Mouse (Mus musculus) bone marrow macrophage, adult 2 months (primary cell): Measurements from ENCODE around the gene Imp4. TPM values are rescaled to one million over a fixed set of nuclear protein-coding genes. Genes with fewer than 3 reads are reported as not detected.
"Not testable (repeated sequence)": the region's sequence is repeated elsewhere in the genome, so short reads cannot be mapped to it uniquely, and the experiment has no call there.

ENCODE experiments used
- H3K27ac ChIP-seq: 2 replicates; pipeline ENCODE4 v1.5.1; 2012; ENCODE audit warnings: low read depth, low read length; ENCODE audit not compliant: insufficient read depth
- H3K4me1 ChIP-seq: 2 replicates; pipeline ENCODE4 v1.6.1; 2012; ENCODE audit warnings: low read length; ENCODE audit not compliant: control insufficient read depth, insufficient read depth
- H3K4me3 ChIP-seq: 2 replicates; pipeline ENCODE4 v1.5.1; 2012; ENCODE audit warnings: mild to moderate bottlenecking, low read length, moderate library complexity; ENCODE audit not compliant: insufficient read depth
- CTCF ChIP-seq: IDR thresholded peaks from 2 replicates; pipeline ENCODE4 v1.5.1; 2012; ENCODE audit warnings: low read depth, mild to moderate bottlenecking, low read length, moderate library complexity
- POLR2A ChIP-seq: IDR thresholded peaks from 2 replicates; pipeline ENCODE4 v1.6.1; 2012; ENCODE audit warnings: mild to moderate bottlenecking, low read depth, low read length, borderline replicate concordance
- polyA plus RNA-seq: library from polyadenylated mRNA; stranded (reverse); fragments of >200 nt; gene quantifications from 2 replicates; pipeline ENCODE4 v1.2.4, GENCODE M21; 2012; ENCODE audit not compliant: missing spikeins, insufficient read depth, insufficient read length

Gene Imp4
- polyA plus RNA-seq, 1 experiment, result 40.9 TPM

- Histone ChIP-seq H3K4me3 (peak overlapping the region; percentile 66), H3K27ac (peak overlapping the region; percentile 85), H3K4me1 (peaks cover 11% of the 10 kb centered on the region)
- TF ChIP-seq POLR2A, result no peak
- no peak for TF ChIP-seq CTCF
Observed at GRCm38 (mm10) chr1:34433891-34434521, 5.6 kb upstream of the Imp4 start.

GRCm38 (mm10) chr1:34434660-34435160 is 4.9 kb upstream of the Imp4 start:
- H3K27ac ChIP-seq, result peak overlapping the region; percentile 80
- TF ChIP-seq CTCF, result no peak
- TF ChIP-seq POLR2A, result no peak
- H3K4me1 ChIP-seq, result peaks cover 11% of the 10 kb centered on the region
- H3K4me3 ChIP-seq, result peak overlapping the region; percentile 66

- no peak for TF ChIP-seq CTCF
- no peak for TF ChIP-seq POLR2A
Observed at GRCm38 (mm10) chr1:34435371-34436120, 4.1 kb upstream of the Imp4 start.

GRCm38 (mm10) chr1:34436374-34436773 is 3.3 kb upstream of the Imp4 start:
- Histone ChIP-seq H3K4me3 (no peak overlapping the region), H3K27ac (no peak overlapping the region), H3K4me1 (peaks cover 13% of the 10 kb centered on the region)
- TF ChIP-seq POLR2A (no peak), CTCF (no peak)

More at GRCm38 (mm10) chr1:34435371-34436120, 4.1 kb upstream of the Imp4 start:
- Histone ChIP-seq H3K4me3 (peak overlapping the region; percentile 66), H3K4me1 (peaks cover 11% of the 10 kb centered on the region), H3K27ac (peak overlapping the region; percentile 80)

GRCm38 (mm10) chr1:34437366-34437765 is 2.3 kb upstream of the Imp4 start:
- H3K27ac ChIP-seq, H3K4me3 ChIP-seq: not testable (repeated sequence)
- peaks cover 14% of the 10 kb centered on the region for H3K4me1 ChIP-seq

- Histone ChIP-seq H3K4me1 (peaks cover 14% of the 10 kb centered on the region), H3K4me3 (peak overlapping the region; percentile 70), H3K27ac (peak overlapping the region; percentile 51)
- TF ChIP-seq POLR2A (no peak), CTCF (no peak)
Observed at GRCm38 (mm10) chr1:34438381-34439051, 1.1 kb upstream of the Imp4 start.

- peak overlapping the region; percentile 58 for H3K27ac ChIP-seq
- TF ChIP-seq POLR2A (no peak), CTCF (no peak; the same call in 1 of the 2 replicates)
- peaks cover 10% of the 10 kb centered on the region for H3K4me1 ChIP-seq
- H3K4me3 ChIP-seq, result peak overlapping the region; percentile 70
Observed at GRCm38 (mm10) chr1:34439961-34440630, 445 bp downstream of the Imp4 start.

- Histone ChIP-seq H3K27ac (no peak overlapping the region), H3K4me1 (peaks cover 6% of the 10 kb centered on the region; the same call in 1 of the 2 replicates), H3K4me3 (no peak overlapping the region)
- TF ChIP-seq CTCF (no peak), POLR2A (no peak)
Observed at GRCm38 (mm10) chr1:34443124-34443523, 3.5 kb downstream of the Imp4 start.

- Histone ChIP-seq H3K27ac (no peak overlapping the region), H3K4me1 (peaks cover 12% of the 10 kb centered on the region), H3K4me3 (no peak overlapping the region)
- TF ChIP-seq POLR2A, result no peak
- no peak for TF ChIP-seq CTCF
Observed at GRCm38 (mm10) chr1:34458431-34458830, 18.8 kb downstream of the Imp4 start.
